Mouse (Mus musculus): ENCODE results near the gene Plekhb2.

DNA sequence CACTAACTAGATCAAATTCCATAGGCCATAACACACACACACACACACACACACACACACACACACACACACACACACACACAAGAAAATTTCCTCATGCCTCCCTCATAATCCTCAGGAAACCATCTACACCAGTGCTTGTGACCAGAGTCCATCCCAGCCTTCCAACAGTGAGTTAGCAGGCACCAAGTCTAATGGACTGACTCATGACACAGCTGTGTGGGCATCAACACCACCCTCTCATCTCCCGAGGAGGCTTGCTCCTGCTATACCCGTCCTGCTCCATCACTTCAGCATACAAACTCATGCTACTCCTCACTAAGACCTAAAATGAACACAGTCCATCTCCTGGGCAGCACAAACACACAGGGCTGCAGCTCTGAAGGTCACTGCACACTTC, 18.8 kb upstream of the Plekhb2 start:
- no peak for TF ChIP-seq CTCF (IDR thresholded peaks at IDR 0.05; ENCODE audit: low read depth, low read length)
- no peak for TF ChIP-seq TAL1 (conservative IDR thresholded peaks at IDR 0.05; ENCODE audit: low read depth, low read length)
- no peak for TF ChIP-seq GATA1 (IDR thresholded peaks at IDR 0.05; ENCODE audit: borderline replicate concordance, low read length)

Data from G1E (cell line).